Comparison of ENCODE assay signal across 29 mouse cellular contexts in genomic region chr10:61195216-61195615, GRCm38 (mm10). TPM values are rescaled to one million over a fixed set of nuclear protein-coding genes. Genes with fewer than 3 reads are reported as not detected.
DNase-seq lines count a peak whose midpoint lies in the region; ATAC-seq and TF ChIP-seq lines count a peak whose summit lies in the region.
"Had no signal": no experiment of that assay in that cellular context is flagged by ENCODE, and none has a peak within 500 bp of the region (broad histone marks: within the 10 kb centered on the region; RNA-seq: fewer than 3 reads in every experiment).

No protein-coding gene starts in this region.

- 68% methylated on average over 8 of the region's 8 CpGs for WGBS in heart, embryonic 11.5 days (ENCODE audit: insufficient replicate concordance)
- WGBS in heart, postnatal 0 days: 63% methylated on average over 8 of the region's 8 CpGs
- 52% methylated on average over 8 of the region's 8 CpGs for WGBS in lung, embryonic 14.5 days
- 63% methylated on average over 8 of the region's 8 CpGs for WGBS in stomach, embryonic 14.5 days

- no peak overlapping the region for H3K4me3 ChIP-seq in heart, embryonic 11.5 days (ENCODE audit: low read depth, low read length)
- no peak overlapping the region for H3K4me3 ChIP-seq in heart, postnatal 0 days (ENCODE audit: low read depth, low read length)
- no peak overlapping the region for H3K4me3 ChIP-seq in lung, embryonic 14.5 days (ENCODE audit: low read depth, low read length)
- H3K4me3 ChIP-seq in stomach, embryonic 14.5 days (ENCODE audit: low read depth, low read length): no peak overlapping the region
- H3K4me3 ChIP-seq: embryonic facial prominence, embryonic 12.5 days; embryonic facial prominence, embryonic 15.5 days; gastrocnemius, adult 2 months; heart, embryonic 12.5 days had no signal

- H3K27ac ChIP-seq in heart, embryonic 11.5 days (ENCODE audit: low read depth, low read length): no peak overlapping the region
- H3K27ac ChIP-seq in heart, postnatal 0 days (ENCODE audit: low read depth): no peak overlapping the region
- no peak overlapping the region for H3K27ac ChIP-seq in lung, embryonic 14.5 days (ENCODE audit: low read depth)
- H3K27ac ChIP-seq in stomach, embryonic 14.5 days (ENCODE audit: low read length): peak overlapping the region; percentile 7; the same call in 1 of the 2 replicates
- H3K27ac ChIP-seq: embryonic facial prominence, embryonic 12.5 days; embryonic facial prominence, embryonic 15.5 days; gastrocnemius, adult 2 months; hindbrain, embryonic 14.5 days; hindbrain, postnatal 0 days had no signal

- no peak for ATAC-seq in heart, embryonic 11.5 days (replicated peaks; ENCODE audit: insufficient number of reproducible peaks, low FRiP score, low TSS enrichment)
- ATAC-seq in heart, postnatal 0 days (ENCODE audit: insufficient read depth, low read depth): peak; percentile 12; the same call in 1 of the 2 replicates
- ATAC-seq in lung, embryonic 14.5 days (ENCODE audit: insufficient read depth): no peak
- ATAC-seq in stomach, embryonic 14.5 days (ENCODE audit: insufficient number of reproducible peaks, insufficient read depth, low FRiP score, low read depth): no peak
- ATAC-seq: activated CD4-positive, CD25-positive, alpha-beta regulatory T cell, adult 4 months; forebrain, embryonic 14.5 days; forebrain, postnatal 0 days; hindbrain, postnatal 0 days; inflammation-experienced regulatory T-cells, adult 6 months had no signal

- intact Hi-C loops in heart, postnatal 10 days (cut with DNase I): loop anchor here (5.0 to 10.0 kb wide), 2 partner anchors 77 to 410 kb away; partner anchors contain the start of gene Adamts14

- no peak for TF ChIP-seq CTCF in heart, postnatal 0 days (IDR thresholded peaks at IDR 0.05; ENCODE audit: low read depth)
- TF ChIP-seq CTCF in lung, embryonic 14.5 days (IDR thresholded peaks at IDR 0.05; ENCODE audit: low read depth): no peak

- TF ChIP-seq EP300 in heart, postnatal 0 days (IDR thresholded peaks at IDR 0.05; ENCODE audit: low read depth): no peak

- peak; percentile 95 for DNase-seq in heart, adult 11 months
- DNase-seq in heart, postnatal 0 days (ENCODE audit: low spot score): peak; percentile 59
- DNase-seq in heart, postnatal 10 days: no peak
- DNase-seq in lung, embryonic 14.5 days: peak; percentile 26
- no peak for DNase-seq in lung, adult 18-20 months
- DNase-seq in embryo, embryonic 11 days: no peak
- DNase-seq: adrenal gland, adult 8-10 months; adrenal gland, postnatal 25 days; cerebellum, adult 11-12 months; cerebellum, adult 8-10 months; cerebellum, postnatal 10 days; forebrain, postnatal 0 days; heart, postnatal 4 days had no signal

- H3K9me3 ChIP-seq in heart, embryonic 11.5 days (replicated peaks; ENCODE audit: control insufficient read depth, low read length): no peaks in the 10 kb centered on the region
- no peaks in the 10 kb centered on the region for H3K9me3 ChIP-seq in heart, postnatal 0 days (replicated peaks; ENCODE audit: control insufficient read depth, low read length)
- H3K9me3 ChIP-seq in lung, embryonic 14.5 days (ENCODE audit: low read depth, low read length): no peaks in the 10 kb centered on the region
- H3K9me3 ChIP-seq in stomach, embryonic 14.5 days (ENCODE audit: control insufficient read depth, low read depth, low read length): no peaks in the 10 kb centered on the region
- H3K9me3 ChIP-seq: embryonic facial prominence, embryonic 12.5 days; embryonic facial prominence, embryonic 15.5 days; heart, embryonic 12.5 days had no signal

- 0 out of 2 replicates have a peak, but pooled peaks cover 5% of the 10 kb centered on the region for H3K27me3 ChIP-seq in heart, embryonic 11.5 days (ENCODE audit: control insufficient read depth, insufficient read depth, low read length)
- H3K27me3 ChIP-seq in heart, postnatal 0 days (ENCODE audit: control insufficient read depth, insufficient read depth, low read length): no peaks in the 10 kb centered on the region
- no peaks in the 10 kb centered on the region for H3K27me3 ChIP-seq in lung, embryonic 14.5 days (ENCODE audit: insufficient read depth, low read length)
- no peaks in the 10 kb centered on the region for H3K27me3 ChIP-seq in stomach, embryonic 14.5 days (ENCODE audit: control insufficient read depth, insufficient read depth, low read length)
- H3K27me3 ChIP-seq: embryonic facial prominence, embryonic 12.5 days; embryonic facial prominence, embryonic 15.5 days had no signal

- H3K9ac ChIP-seq in heart, embryonic 11.5 days (ENCODE audit: low read depth, low read length): no peak overlapping the region
- H3K9ac ChIP-seq in heart, postnatal 0 days (replicated peaks; ENCODE audit: low read depth, low read length): no peak overlapping the region
- no peak overlapping the region for H3K9ac ChIP-seq in lung, embryonic 14.5 days
- no peak overlapping the region for H3K9ac ChIP-seq in stomach, embryonic 14.5 days (replicated peaks; ENCODE audit: low read depth, low read length)
- H3K9ac ChIP-seq: embryonic facial prominence, embryonic 12.5 days; embryonic facial prominence, embryonic 15.5 days; forebrain, postnatal 0 days; heart, embryonic 12.5 days; hindbrain, embryonic 14.5 days had no signal

- no peaks in the 10 kb centered on the region for H3K4me1 ChIP-seq in heart, embryonic 11.5 days (ENCODE audit: control insufficient read depth, insufficient read depth, low read length)
- H3K4me1 ChIP-seq in heart, postnatal 0 days (ENCODE audit: control insufficient read depth, insufficient read depth): no peaks in the 10 kb centered on the region
- no peaks in the 10 kb centered on the region for H3K4me1 ChIP-seq in lung, embryonic 14.5 days (ENCODE audit: insufficient read depth)
- H3K4me1 ChIP-seq in stomach, embryonic 14.5 days (ENCODE audit: control insufficient read depth, insufficient read depth, low read length): no peaks in the 10 kb centered on the region
- H3K4me1 ChIP-seq: embryonic facial prominence, embryonic 12.5 days had no signal

- no peak overlapping the region for H3K4me2 ChIP-seq in heart, embryonic 11.5 days
- no peak overlapping the region for H3K4me2 ChIP-seq in heart, postnatal 0 days (ENCODE audit: low read depth, low read length)
- H3K4me2 ChIP-seq in lung, embryonic 14.5 days: no peak overlapping the region
- H3K4me2 ChIP-seq in stomach, embryonic 14.5 days (replicated peaks; ENCODE audit: low read depth, low read length): no peak overlapping the region
- H3K4me2 ChIP-seq: embryonic facial prominence, embryonic 12.5 days; embryonic facial prominence, embryonic 15.5 days; heart, embryonic 12.5 days; hindbrain, embryonic 14.5 days had no signal

- H3K36me3 ChIP-seq in heart, embryonic 11.5 days (ENCODE audit: control insufficient read depth, insufficient read depth, low read length): no peaks in the 10 kb centered on the region
- no peaks in the 10 kb centered on the region for H3K36me3 ChIP-seq in heart, postnatal 0 days (replicated peaks; ENCODE audit: control insufficient read depth, insufficient read depth, low read length)
- no peaks in the 10 kb centered on the region for H3K36me3 ChIP-seq in lung, embryonic 14.5 days (ENCODE audit: insufficient read depth)
- no peaks in the 10 kb centered on the region for H3K36me3 ChIP-seq in stomach, embryonic 14.5 days (ENCODE audit: control insufficient read depth, insufficient read depth, low read length)
- H3K36me3 ChIP-seq: embryonic facial prominence, embryonic 12.5 days; embryonic facial prominence, embryonic 15.5 days; heart, embryonic 12.5 days had no signal

RNA-seq across cellular contexts. Expression of gene Tbata, which starts 23.5 kb away (rescaled TPM):
- not detected in 2 replicates for polyA plus RNA-seq in heart, embryonic 11.5 days (2014; fragmentation: Nextera tagmentation; extraction: Ambion mirVana)
- not detected in 2 replicates for total RNA-seq in heart, postnatal 0 days (2014; rRNA removed; ENCODE audit: low replicate concordance)
- polyA plus RNA-seq in heart, postnatal 0 days (2015; fragmentation: Nextera tagmentation; extraction: Ambion mirVana): 0.16 and 0.36 TPM in 2 replicates
- total RNA-seq in heart, postnatal 10 days (2021): not detected
- polyA plus RNA-seq in lung, embryonic 14.5 days (2014; fragmentation: Nextera tagmentation; extraction: Ambion mirVana): 1.4 and 1.6 TPM in 2 replicates
- 0.22 TPM in 1 of 2 replicates, not detected in the other for polyA plus RNA-seq in stomach, embryonic 14.5 days (2014; fragmentation: Nextera tagmentation; extraction: Ambion mirVana)
- total RNA-seq: adrenal gland, adult 8-10 months; adrenal gland, postnatal 25 days; ES-E14; gastrocnemius, adult 2 months; gastrocnemius, postnatal 14 days; gastrocnemius, postnatal 4 days; heart, adult 18-20 months; heart, postnatal 4 days had no signal
- polyA plus RNA-seq: activated CD4-positive, CD25-positive, alpha-beta regulatory T cell, adult 4 months; embryonic facial prominence, embryonic 12.5 days; forebrain, embryonic 11.5 days; heart, embryonic 12.5 days; hindbrain, embryonic 14.5 days; inflammation-experienced regulatory T-cells, adult 6 months had no signal

RNA-seq across cellular contexts. Expression of gene Sgpl1, which starts 47.7 kb away (rescaled TPM):
- 32.6 and 41.8 TPM in 2 replicates for polyA plus RNA-seq in heart, embryonic 11.5 days (2014; fragmentation: Nextera tagmentation; extraction: Ambion mirVana)
- total RNA-seq in heart, postnatal 0 days (2014; rRNA removed; ENCODE audit: low replicate concordance): 23.9 and 36.3 TPM in 2 replicates
- polyA plus RNA-seq in heart, postnatal 0 days (2015; fragmentation: Nextera tagmentation; extraction: Ambion mirVana): 14.8 and 16.7 TPM in 2 replicates
- total RNA-seq in heart, postnatal 10 days (2021): 10 to 100 TPM; 22.3 to 32.7 TPM
- polyA plus RNA-seq in lung, embryonic 14.5 days (2014; fragmentation: Nextera tagmentation; extraction: Ambion mirVana): 74.3 and 77.6 TPM in 2 replicates
- 62.3 and 63.6 TPM in 2 replicates for polyA plus RNA-seq in stomach, embryonic 14.5 days (2014; fragmentation: Nextera tagmentation; extraction: Ambion mirVana)

Comparison
In these comparisons a context has a peak if more than half of its experiments do, and no peak if none do; other contexts are left out.
1. DNase-seq: peak in heart, adult 11 months (single experiment), heart, postnatal 0 days (single experiment) and lung, embryonic 14.5 days (single experiment); none in heart, postnatal 10 days (0 of 2), lung, adult 18-20 months (0 of 2) and embryo, embryonic 11 days (single experiment).